9 mouse cellular contexts compared by ENCODE assay signal in the genomic region with DNA sequence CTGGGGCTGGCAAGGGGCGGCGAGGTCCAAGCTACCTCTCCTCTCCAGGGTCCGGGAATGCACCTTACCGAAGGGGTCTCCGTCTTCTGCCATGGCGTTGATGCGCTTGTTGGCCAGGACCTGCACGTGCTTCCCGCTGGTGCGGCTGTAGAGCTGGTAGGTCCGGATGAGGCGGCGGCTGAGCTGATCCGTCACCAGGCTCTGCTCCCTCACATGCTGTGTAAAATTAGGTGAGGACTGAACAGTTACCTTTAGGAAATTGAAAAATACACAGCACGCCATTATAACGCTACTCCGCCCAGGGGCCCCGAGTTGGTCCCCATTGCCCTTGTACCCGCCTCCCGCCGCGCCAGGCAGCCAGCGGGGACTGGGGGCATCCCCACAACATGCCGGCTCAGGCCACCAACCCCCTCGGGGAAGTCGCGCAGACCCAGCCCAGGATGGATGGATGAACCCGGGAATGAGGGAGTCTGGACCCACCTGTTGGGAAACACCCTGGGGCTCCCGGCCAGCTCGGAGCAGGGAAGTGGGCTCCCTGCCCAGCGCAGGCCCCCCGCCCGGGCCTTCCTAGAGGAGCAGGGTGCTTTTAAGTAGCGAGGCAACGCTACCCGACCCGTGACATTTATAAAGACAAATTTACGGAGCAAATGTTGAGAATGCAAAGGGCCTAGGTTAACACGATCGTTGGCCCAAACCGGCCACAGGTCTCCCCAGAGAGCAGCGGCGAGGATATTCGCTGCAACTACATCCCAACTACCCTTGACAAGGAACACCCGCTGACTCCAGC. TPM values are rescaled to one million over a fixed set of nuclear protein-coding genes. Genes with fewer than 3 reads are reported as not detected.
A peak's percentile ranks its signal among the peaks of the same experiment; 100 is the strongest.
DNase-seq lines count a peak whose midpoint lies in the region; ATAC-seq and TF ChIP-seq lines count a peak whose summit lies in the region.
"Had no signal": no experiment of that assay in that cellular context is flagged by ENCODE, and none has a peak within 500 bp of the region (broad histone marks: within the 10 kb centered on the region; RNA-seq: fewer than 3 reads in every experiment).

No protein-coding gene starts in this region.

- no peak for TF ChIP-seq CTCF in G1E (IDR thresholded peaks at IDR 0.05; ENCODE audit: low read depth, low read length)
- TF ChIP-seq CTCF in thymus, adult 2 months (IDR thresholded peaks at IDR 0.05; ENCODE audit: borderline replicate concordance, control insufficient read depth, extremely low read depth, insufficient read depth, low read length, poor library complexity) = no peak

- no peak for TF ChIP-seq POLR2A in thymus, adult 2 months (IDR thresholded peaks at IDR 0.05; ENCODE audit: control insufficient read depth, extremely low read depth, insufficient read depth, low read length, poor library complexity)

- peak overlapping the region; percentile 81 for H3K4me2 ChIP-seq in heart, embryonic 14.5 days (ENCODE audit: low read length)
- no peak overlapping the region for H3K4me2 ChIP-seq in forebrain, embryonic 15.5 days (replicated peaks)

- H3K9ac ChIP-seq in heart, embryonic 14.5 days (ENCODE audit: low read length) = no peak overlapping the region
- H3K9ac ChIP-seq in forebrain, embryonic 15.5 days (replicated peaks) = no peak overlapping the region

- H3K9me3 ChIP-seq in heart, embryonic 14.5 days (ENCODE audit: control insufficient read depth, low read length) = no peaks in the 10 kb centered on the region
- peaks cover 17% of the 10 kb centered on the region for H3K9me3 ChIP-seq in G1E (replicated peaks)
- no peaks in the 10 kb centered on the region for H3K9me3 ChIP-seq in forebrain, embryonic 15.5 days
- no peaks in the 10 kb centered on the region for H3K9me3 ChIP-seq in midbrain, embryonic 10.5 days (replicated peaks)

- H3K27ac ChIP-seq in heart, embryonic 14.5 days (replicated peaks in 1 of 2; ENCODE audit: control insufficient read depth in 1 of 2, insufficient read depth in 1 of 2, low read depth in 2 of 2, low read length in 2 of 2) = no peak overlapping the region
- no peak overlapping the region for H3K27ac ChIP-seq in forebrain, embryonic 15.5 days (replicated peaks)
- peak overlapping the region; percentile 68; the same call in 1 of the 2 replicates for H3K27ac ChIP-seq in midbrain, embryonic 10.5 days (replicated peaks)
- H3K27ac ChIP-seq in thymus, adult 2 months (ENCODE audit: control insufficient read depth, insufficient read depth, low read length) = no peak overlapping the region

- H3K27me3 ChIP-seq in heart, embryonic 14.5 days (ENCODE audit: control insufficient read depth, insufficient read depth, low read length) = peaks cover 87% of the 10 kb centered on the region
- peaks cover 79% of the 10 kb centered on the region for H3K27me3 ChIP-seq in G1E (ENCODE audit: insufficient read depth, low read length)
- peaks cover 93% of the 10 kb centered on the region for H3K27me3 ChIP-seq in forebrain, embryonic 15.5 days
- peaks cover 100% of the 10 kb centered on the region for H3K27me3 ChIP-seq in midbrain, embryonic 10.5 days (ENCODE audit: low read depth, poor library complexity, severe bottlenecking)
- H3K27me3 ChIP-seq in thymus, adult 2 months (ENCODE audit: control insufficient read depth, insufficient read depth, low read length) = peaks cover 20% of the 10 kb centered on the region

- ATAC-seq in heart, embryonic 14.5 days (ENCODE audit: insufficient number of reproducible peaks, insufficient read depth, low FRiP score, low read depth) = no peak
- no peak for ATAC-seq in G1E (ENCODE audit: extremely low read depth, insufficient number of reproducible peaks, low FRiP score, poor library complexity, severe bottlenecking)
- ATAC-seq in forebrain, embryonic 15.5 days (replicated peaks) = no peak
- no peak for ATAC-seq in erythroid progenitor cell, adult 5-6 weeks (replicated peaks; ENCODE audit: low FRiP score, poor library complexity, severe bottlenecking)
- no peak for ATAC-seq in granulocyte monocyte progenitor cell, adult 5-6 weeks (replicated peaks; ENCODE audit: poor library complexity, severe bottlenecking)

- H3K4me3 ChIP-seq in heart, embryonic 14.5 days (ENCODE audit: control insufficient read depth in 1 of 2, insufficient read depth in 1 of 2, low read depth in 1 of 2, low read length in 2 of 2) = peak overlapping the region; percentile 43 to 46
- peak overlapping the region; percentile 4; the same call in 1 of the 2 replicates for H3K4me3 ChIP-seq in G1E (ENCODE audit: low read depth, low read length)
- H3K4me3 ChIP-seq in forebrain, embryonic 15.5 days = peak overlapping the region; percentile 41; the same call in 1 of the 2 replicates
- peak overlapping the region; percentile 58 for H3K4me3 ChIP-seq in midbrain, embryonic 10.5 days
- H3K4me3 ChIP-seq in thymus, adult 2 months (ENCODE audit: control insufficient read depth, insufficient read depth, low read length) = no peak overlapping the region

- intact Hi-C loops in heart, postnatal 14 days (cut with DNase I) = no loop called here

- 6% methylated on average over 45 of the region's 45 CpGs for WGBS in heart, embryonic 14.5 days
- 1% methylated on average over 45 of the region's 45 CpGs for WGBS in forebrain, embryonic 15.5 days
- under 1% methylated on average over 45 of the region's 45 CpGs for WGBS in midbrain, embryonic 10.5 days
- 20% methylated on average over 45 of the region's 45 CpGs for WGBS in thymus, adult 2 months

- no peak for DNase-seq in heart, postnatal 14 days
- no peak for DNase-seq in G1E (ENCODE audit: low spot score)
- DNase-seq in midbrain, embryonic 10.5 days (ENCODE audit: low spot score) = no peak
- no peak for DNase-seq in thymus, adult 2 months
- DNase-seq: kidney, adult 9 months had no signal

- H3K36me3 ChIP-seq in heart, embryonic 14.5 days (ENCODE audit: control insufficient read depth, insufficient read depth, low read length) = no peaks in the 10 kb centered on the region
- peaks cover 11% of the 10 kb centered on the region for H3K36me3 ChIP-seq in G1E (replicated peaks)
- H3K36me3 ChIP-seq in forebrain, embryonic 15.5 days = no peaks in the 10 kb centered on the region
- no peaks in the 10 kb centered on the region for H3K36me3 ChIP-seq in midbrain, embryonic 10.5 days
- no peaks in the 10 kb centered on the region for H3K36me3 ChIP-seq in thymus, adult 2 months (ENCODE audit: control insufficient read depth, insufficient read depth, low read length)

- peaks cover 23 to 32% of the 10 kb centered on the region in 2 experiments for H3K4me1 ChIP-seq in heart, embryonic 14.5 days (ENCODE audit: control insufficient read depth in 2 of 2, insufficient read depth in 2 of 2, low read length in 2 of 2)
- H3K4me1 ChIP-seq in G1E (ENCODE audit: insufficient read depth, low read depth, low read length) = peaks cover 10% of the 10 kb centered on the region
- peaks cover 43% of the 10 kb centered on the region for H3K4me1 ChIP-seq in forebrain, embryonic 15.5 days
- peaks cover 71% of the 10 kb centered on the region for H3K4me1 ChIP-seq in midbrain, embryonic 10.5 days
- peaks cover 20% of the 10 kb centered on the region for H3K4me1 ChIP-seq in thymus, adult 2 months (replicated peaks; ENCODE audit: control insufficient read depth, insufficient read depth, low read length)

RNA-seq across cellular contexts. Expression of a gene that starts 1.1 kb away (rescaled TPM):
- polyA plus RNA-seq in heart, embryonic 14.5 days (2014; fragmentation: Nextera tagmentation; extraction: Ambion mirVana) = 0.46 TPM in 1 of 2 replicates, not detected in the other
- total RNA-seq in heart, postnatal 14 days (2021) = not detected
- total RNA-seq in G1E (2014; fragmentation: Nextera tagmentation) = not detected in 2 replicates
- not detected in 2 replicates for total RNA-seq in G1E (2017)
- not detected in 2 replicates for polyA plus RNA-seq in G1E (2012)
- 0.23 and 0.90 TPM in 2 replicates for polyA plus RNA-seq in forebrain, embryonic 15.5 days (2015; fragmentation: Nextera tagmentation; extraction: Ambion mirVana)
- 25.5 and 28.8 TPM in 2 replicates for polyA plus RNA-seq in midbrain, embryonic 10.5 days (2016; fragmentation: Nextera tagmentation; extraction: Ambion mirVana)
- total RNA-seq in erythroid progenitor cell, adult 5-6 weeks (2015; ENCODE audit: low replicate concordance) = not detected in 2 replicates
- not detected in 2 replicates for total RNA-seq in erythroid progenitor cell, adult 5-6 weeks (2017; ENCODE audit: low replicate concordance)
- total RNA-seq in granulocyte monocyte progenitor cell, adult 5-6 weeks (2014; fragmentation: Nextera tagmentation) = not detected in 2 replicates
- total RNA-seq in granulocyte monocyte progenitor cell, adult 5-6 weeks (2017) = not detected in 2 replicates
- polyA plus RNA-seq in thymus, adult 2 months (2012; rRNA removed) = 0.26 and 0.33 TPM in 2 replicates

RNA-seq across cellular contexts. Expression of a gene that starts 7.8 kb away (rescaled TPM):
- polyA plus RNA-seq in heart, embryonic 14.5 days (2014; fragmentation: Nextera tagmentation; extraction: Ambion mirVana) = 9.8 and 10.2 TPM in 2 replicates
- total RNA-seq in heart, postnatal 14 days (2021) = 10 to 100 TPM; 13.0 to 18.9 TPM
- total RNA-seq in G1E (2014; fragmentation: Nextera tagmentation) = 66.5 and 68.4 TPM in 2 replicates
- 61.5 and 78.8 TPM in 2 replicates for total RNA-seq in G1E (2017)
- polyA plus RNA-seq in G1E (2012) = 164 and 170 TPM in 2 replicates
- polyA plus RNA-seq in forebrain, embryonic 15.5 days (2015; fragmentation: Nextera tagmentation; extraction: Ambion mirVana) = 9.5 and 9.7 TPM in 2 replicates
- polyA plus RNA-seq in midbrain, embryonic 10.5 days (2016; fragmentation: Nextera tagmentation; extraction: Ambion mirVana) = 7.5 and 9.4 TPM in 2 replicates
- total RNA-seq in erythroid progenitor cell, adult 5-6 weeks (2015; ENCODE audit: low replicate concordance) = 5.4 and 6.8 TPM in 2 replicates
- 1.1 and 16.3 TPM in 2 replicates for total RNA-seq in erythroid progenitor cell, adult 5-6 weeks (2017; ENCODE audit: low replicate concordance)
- total RNA-seq in granulocyte monocyte progenitor cell, adult 5-6 weeks (2014; fragmentation: Nextera tagmentation) = 137 and 150 TPM in 2 replicates
- total RNA-seq in granulocyte monocyte progenitor cell, adult 5-6 weeks (2017) = 109 and 141 TPM in 2 replicates
- polyA plus RNA-seq in thymus, adult 2 months (2012; rRNA removed) = 146 and 167 TPM in 2 replicates

RNA-seq across cellular contexts. Expression of a gene that starts 42.0 kb away (rescaled TPM):
- 47.0 and 47.1 TPM in 2 replicates for polyA plus RNA-seq in heart, embryonic 14.5 days (2014; fragmentation: Nextera tagmentation; extraction: Ambion mirVana)
- 10 to 100 TPM; 65.7 TPM for total RNA-seq in heart, postnatal 14 days (2021)
- total RNA-seq in G1E (2014; fragmentation: Nextera tagmentation) (175 and 192 TPM in 2 replicates), G1E (2017) (247 and 283 TPM in 2 replicates)
- polyA plus RNA-seq in G1E (2012) = 66.4 and 74.3 TPM in 2 replicates
- polyA plus RNA-seq in forebrain, embryonic 15.5 days (2015; fragmentation: Nextera tagmentation; extraction: Ambion mirVana) = 93.6 and 94.5 TPM in 2 replicates
- 60.8 and 67.5 TPM in 2 replicates for polyA plus RNA-seq in midbrain, embryonic 10.5 days (2016; fragmentation: Nextera tagmentation; extraction: Ambion mirVana)
- total RNA-seq in erythroid progenitor cell, adult 5-6 weeks (2015; ENCODE audit: low replicate concordance) = 106 and 118 TPM in 2 replicates
- total RNA-seq in erythroid progenitor cell, adult 5-6 weeks (2017; ENCODE audit: low replicate concordance) = 181 and 220 TPM in 2 replicates
- total RNA-seq in granulocyte monocyte progenitor cell, adult 5-6 weeks (2014; fragmentation: Nextera tagmentation) = 76.2 and 99.7 TPM in 2 replicates
- total RNA-seq in granulocyte monocyte progenitor cell, adult 5-6 weeks (2017) = 106 and 110 TPM in 2 replicates
- polyA plus RNA-seq in thymus, adult 2 months (2012; rRNA removed) = 71.2 and 74.2 TPM in 2 replicates

Comparison
In these comparisons a context has a peak if more than half of its experiments do, and no peak if none do; other contexts are left out.
1. RNA of a gene that starts 1.1 kb away (polyA plus RNA-seq): 25.5 to 28.8 TPM in midbrain, embryonic 10.5 days; 0.23 to 0.90 TPM in forebrain, embryonic 15.5 days, 0.46 TPM in heart, embryonic 14.5 days, 0.26 to 0.33 TPM in thymus, adult 2 months and not detected in G1E; every median in the first group is over 10 times any median in the second.
2. RNA of a gene that starts 7.8 kb away (polyA plus RNA-seq): 164 to 170 TPM in G1E and 146 to 167 TPM in thymus, adult 2 months; 9.8 to 10.2 TPM in heart, embryonic 14.5 days, 9.5 to 9.7 TPM in forebrain, embryonic 15.5 days and 7.5 to 9.4 TPM in midbrain, embryonic 10.5 days; every median in the first group is over 10 times any median in the second.